Mouse (Mus musculus) C2C12 (cell line): ENCODE data around the gene Lcn3.

Experiments used
- CTCF ChIP-seq: IDR thresholded peaks from one replicate; pipeline ENCODE4 v1.5.1; 2011; ENCODE audit not compliant: control insufficient read depth, insufficient read depth, insufficient read length
- USF1 ChIP-seq: IDR thresholded peaks from one replicate; pipeline ENCODE4 v1.6.1; 2011; ENCODE audit warnings: low read depth, mild to moderate bottlenecking, control low read depth, moderate library complexity

GRCm38 (mm10) chr2:25758064-25758625 lies 7.2 kb upstream of the Lcn3 start:
- TF ChIP-seq CTCF = no peak
- no peak for TF ChIP-seq USF1
